Mouse (Mus musculus) heart, adult 11 months (tissue): Measurements from ENCODE around the gene Bag6.
A peak's percentile ranks its signal among the peaks of the same experiment; 100 is the strongest.

Source experiments
- DNase-seq: peaks from one replicate; pipeline ENCODE4 v3.0.0; 2022

Bag6 gene

GRCm38 (mm10) chr17:35196321-35196641, 61.3 kb downstream of the Bag6 start:
- DNase-seq, result peak; percentile 88
